Mouse (Mus musculus) cerebellum, postnatal 36 days (tissue): ENCODE measurements around the gene Spata18.

Experiments used
- DNase-seq, 2 experiments: peaks; one replicate each; pipeline ENCODE4 v3.0.0; 2021 to 2022; ENCODE audit warnings: mixed read lengths in 2 of 2

Spata18 gene

GRCm38 (mm10) chr5:73651061-73651854 lies at the start of gene Spata18:
TSS of gene Spata18 (plus strand) at chr5:73651379.
- peak in 1 of 2 experiments; percentile 22 for DNase-seq

- no peak for DNase-seq
These were observed 48.3 kb upstream of the Spata18 start for GRCm38 (mm10) chr5:73602865-73603264.

- no peak for DNase-seq
These were observed 46.6 kb upstream of the Spata18 start for GRCm38 (mm10) chr5:73604542-73604941.

- DNase-seq: no peak
These were observed 46.2 kb upstream of the Spata18 start for GRCm38 (mm10) chr5:73604964-73605363.

GRCm38 (mm10) chr5:73611071-73611470 lies 40.1 kb upstream of the Spata18 start:
- no peak for DNase-seq

GRCm38 (mm10) chr5:73613296-73613695 lies 37.9 kb upstream of the Spata18 start:
- no peak for DNase-seq

GRCm38 (mm10) chr5:73615211-73615610 lies 36.0 kb upstream of the Spata18 start:
- no peak for DNase-seq

GRCm38 (mm10) chr5:73618969-73619368 lies 32.2 kb upstream of the Spata18 start:
- DNase-seq: no peak

GRCm38 (mm10) chr5:73625505-73625904 lies 25.7 kb upstream of the Spata18 start:
- no peak for DNase-seq

- no peak for DNase-seq
These were observed 24.3 kb upstream of the Spata18 start for GRCm38 (mm10) chr5:73626842-73627241.

GRCm38 (mm10) chr5:73627559-73627958 lies 23.6 kb upstream of the Spata18 start:
- no peak for DNase-seq

GRCm38 (mm10) chr5:73627991-73628390 lies 23.2 kb upstream of the Spata18 start:
- DNase-seq: no peak

- no peak for DNase-seq
These were observed 21.0 kb upstream of the Spata18 start for GRCm38 (mm10) chr5:73630141-73630540.

GRCm38 (mm10) chr5:73631001-73631558 lies 20.1 kb upstream of the Spata18 start:
- no peak for DNase-seq

- DNase-seq: no peak
These were observed 18.9 kb upstream of the Spata18 start, which contains the start of gene Lrrc66 for GRCm38 (mm10) chr5:73632291-73632690. TSS of gene Lrrc66 (minus strand) at chr5:73632526.

- peak; percentile 72 to 77 for DNase-seq
These were observed 18.0 kb upstream of the Spata18 start for GRCm38 (mm10) chr5:73633141-73633540.

GRCm38 (mm10) chr5:73637337-73638107 lies 13.7 kb upstream of the Spata18 start:
- DNase-seq: no peak

- no peak for DNase-seq
These were observed 10.1 kb upstream of the Spata18 start for GRCm38 (mm10) chr5:73641058-73641457.

- peak in 1 of 2 experiments; percentile 19 for DNase-seq
These were observed 9.1 kb upstream of the Spata18 start for GRCm38 (mm10) chr5:73642091-73642490.

GRCm38 (mm10) chr5:73647261-73647900 lies 3.8 kb upstream of the Spata18 start, which contains the start of gene Sgcb:
TSS of gene Sgcb (minus strand) at chr5:73647790.
- peak; percentile 83 to 87 for DNase-seq

- peak in 1 of 2 experiments; percentile 20 for DNase-seq
These were observed 714 bp upstream of the Spata18 start for GRCm38 (mm10) chr5:73650365-73650964.

GRCm38 (mm10) chr5:73651855-73652201 lies 649 bp downstream of the Spata18 start:
- no peak for DNase-seq

GRCm38 (mm10) chr5:73666695-73667094 lies 15.5 kb downstream of the Spata18 start:
- no peak for DNase-seq
